Mouse (Mus musculus): ENCODE data around the gene Oas1g.
"Not testable (repeated sequence)": the region's sequence is repeated elsewhere in the genome, so short reads cannot be mapped to it uniquely, and the experiment has no call there.

Gene Oas1g

GRCm38 (mm10) chr5:120890991-120891390, 3.6 kb upstream of the Oas1g start:
- no peak for DNase-seq (ENCODE audit: extremely low read depth, low read depth, low spot score)

DNA sequence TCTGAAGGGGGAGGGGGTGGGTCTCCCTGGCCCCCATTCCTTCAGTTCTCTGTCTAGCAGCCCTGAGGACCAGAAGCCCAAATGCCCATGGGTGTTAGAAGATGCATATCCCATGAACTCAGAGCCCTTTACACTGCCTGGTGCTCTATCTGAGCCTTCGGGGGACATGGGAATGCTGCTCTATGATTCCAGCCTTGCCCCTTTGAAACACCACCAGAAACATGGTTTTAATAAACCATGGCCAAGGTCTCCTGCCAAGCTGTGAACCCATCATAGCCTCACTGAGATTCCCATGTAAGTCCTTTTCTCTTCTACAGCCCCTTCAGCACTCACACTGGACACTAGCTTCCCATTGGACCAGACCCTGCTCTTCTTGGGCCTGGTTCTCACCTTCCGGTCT, 2.6 kb upstream of the Oas1g start:
- DNase-seq (ENCODE audit: extremely low read depth, low read depth, low spot score) = no peak

DNA sequence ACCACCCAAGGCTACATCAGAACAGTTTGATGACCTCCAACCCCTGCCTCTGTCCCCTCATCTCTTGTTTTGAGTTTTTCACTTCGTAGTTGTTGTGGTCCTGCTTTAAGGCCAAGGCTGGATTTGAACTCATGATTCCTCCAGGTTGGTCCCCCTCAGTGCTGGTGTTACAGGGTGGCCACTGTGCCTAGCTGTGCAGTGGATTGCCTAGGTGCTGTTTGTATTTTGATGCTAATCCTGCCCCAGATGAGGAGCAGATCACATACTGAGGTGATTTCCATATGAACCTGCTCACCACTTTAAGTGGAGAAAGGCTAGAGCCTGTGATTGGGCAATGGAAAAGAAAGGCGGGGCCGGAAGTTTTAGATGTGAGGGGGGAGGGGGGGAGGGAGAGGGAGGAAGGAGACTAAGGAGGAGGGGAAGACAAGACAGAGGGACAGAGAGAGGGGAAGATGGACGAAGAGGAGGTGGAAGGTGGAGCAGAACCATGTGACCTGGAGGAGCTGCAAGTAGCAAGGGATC, 942 bp upstream of the Oas1g start:
- not testable (repeated sequence) for DNase-seq (ENCODE audit: extremely low read depth, low read depth, low spot score)

DNA sequence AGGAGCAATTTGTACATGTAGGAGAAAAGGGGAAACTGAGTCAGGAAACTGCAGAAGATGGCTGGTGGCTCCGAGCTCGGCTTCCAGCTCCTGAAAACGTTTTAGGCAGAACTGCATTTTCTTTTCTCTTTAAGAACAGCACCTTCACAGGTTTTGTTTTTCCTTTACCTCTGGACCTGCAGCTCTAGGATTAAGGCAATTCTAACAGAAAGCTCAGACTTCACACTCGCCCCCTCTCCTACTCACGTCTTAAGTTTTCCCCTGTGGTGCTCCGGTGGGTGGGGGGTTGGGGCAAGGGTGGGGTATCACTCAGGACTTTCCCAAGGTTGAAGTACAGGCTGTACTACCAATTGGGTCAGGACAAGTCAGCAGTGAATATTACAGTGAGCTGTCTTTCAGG, 418 bp upstream of the Oas1g start:
- DNase-seq (ENCODE audit: extremely low read depth, low read depth, low spot score) = no peak

DNA sequence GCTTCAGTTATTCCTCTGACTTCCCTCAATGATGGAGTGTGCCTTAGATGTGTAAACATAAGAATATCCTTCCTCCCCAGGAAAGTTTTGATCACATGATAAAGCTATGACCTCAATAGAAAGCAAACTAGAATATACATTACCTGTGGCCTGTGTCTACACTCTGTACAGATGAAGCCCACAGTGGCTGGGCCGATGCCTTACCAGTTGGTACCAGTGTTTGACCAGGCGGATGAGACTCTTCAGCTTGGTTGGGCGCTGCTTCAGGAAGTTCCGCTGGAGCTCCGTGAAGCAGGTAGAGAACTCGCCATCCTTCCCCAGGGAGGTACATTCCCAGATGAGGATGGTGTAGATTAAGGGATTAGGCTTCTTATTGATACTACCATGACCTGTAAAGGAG, 5.7 kb downstream of the Oas1g start:
- not testable (repeated sequence) for DNase-seq (ENCODE audit: extremely low read depth, low read depth, low spot score)

DNA sequence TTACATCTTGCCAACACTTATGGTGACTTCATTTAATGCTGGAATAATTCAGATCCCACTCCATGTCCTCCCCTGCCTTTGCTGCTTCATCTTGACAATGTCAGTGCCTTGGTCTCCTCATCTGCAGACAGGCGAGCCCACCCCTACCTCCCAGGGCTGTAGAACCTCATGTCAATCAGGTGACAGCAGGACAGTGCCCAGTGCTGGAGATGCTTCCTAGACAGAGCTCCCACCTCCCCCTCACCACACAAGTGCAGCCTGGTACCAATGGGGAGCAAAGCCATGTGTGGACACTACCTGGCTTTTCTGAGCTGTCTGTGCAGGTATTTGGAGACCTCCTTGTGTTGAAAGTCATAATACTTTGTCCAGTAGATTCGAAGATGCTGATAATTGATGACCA, 8.6 kb downstream of the Oas1g start:
- not testable (repeated sequence) for DNase-seq (ENCODE audit: extremely low read depth, low read depth, low spot score)

- DNase-seq (ENCODE audit: extremely low read depth, low read depth, low spot score) = not testable (repeated sequence)
Measured at GRCm38 (mm10) chr5:120877407-120877806, 10.0 kb downstream of the Oas1g start.

GRCm38 (mm10) chr5:120876839-120877238, 10.6 kb downstream of the Oas1g start:
- DNase-seq (ENCODE audit: extremely low read depth, low read depth, low spot score) = not testable (repeated sequence)

- no peak for DNase-seq (ENCODE audit: extremely low read depth, low read depth, low spot score)
Measured at GRCm38 (mm10) chr5:120871469-120871868, 15.9 kb downstream of the Oas1g start.

DNA sequence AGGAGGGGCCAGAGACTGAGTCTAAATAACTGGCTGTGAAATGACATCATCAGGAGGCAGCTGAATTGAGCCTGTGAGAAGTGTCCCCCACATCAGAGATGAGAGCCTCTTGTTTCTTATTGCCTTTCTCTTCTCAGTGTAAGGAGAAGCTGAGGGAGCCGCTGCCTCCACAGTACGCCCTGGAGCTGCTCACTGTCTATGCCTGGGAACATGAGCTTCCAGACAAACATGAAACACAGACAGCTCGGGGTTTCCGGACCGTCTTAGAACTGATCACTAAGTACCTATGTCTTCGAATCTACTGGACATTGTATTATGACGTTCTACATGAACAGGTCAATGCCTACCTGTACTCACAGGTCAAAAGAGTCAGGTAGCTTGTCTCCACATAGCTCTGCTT, 16.6 kb downstream of the Oas1g start:
- no peak for DNase-seq (ENCODE audit: extremely low read depth, low read depth, low spot score)

- no peak for DNase-seq (ENCODE audit: extremely low read depth, low read depth, low spot score)
Measured at GRCm38 (mm10) chr5:120870081-120870480, 17.3 kb downstream of the Oas1g start.

GRCm38 (mm10) chr5:120869436-120870015, 17.9 kb downstream of the Oas1g start:
- no peak for DNase-seq (ENCODE audit: extremely low read depth, low read depth, low spot score)

DNA sequence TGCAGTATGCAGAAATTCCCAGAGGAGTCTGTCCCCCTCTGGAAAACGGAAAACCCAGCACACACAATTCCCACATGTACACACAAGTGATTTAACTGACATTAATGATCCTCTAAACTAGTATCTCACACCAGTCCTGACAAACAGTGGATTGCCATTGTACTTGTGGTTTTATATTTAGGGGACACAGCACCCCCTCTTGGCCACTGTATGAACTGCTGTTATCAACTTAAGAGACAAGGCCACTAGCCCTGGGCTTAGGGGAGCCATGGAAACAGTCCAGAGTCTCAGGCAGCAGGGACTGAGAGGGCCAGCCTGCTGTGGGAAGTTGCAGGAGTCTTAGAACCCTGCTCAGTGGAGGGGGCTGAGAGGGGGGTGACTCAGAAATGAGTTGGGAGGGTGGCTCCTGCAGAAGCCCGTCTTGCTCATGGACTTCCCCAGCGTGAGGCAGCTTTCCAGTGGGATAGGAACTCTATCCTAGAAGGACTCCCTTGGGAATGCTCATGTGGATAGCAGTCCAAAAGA, 22.0 kb downstream of the Oas1g start:
- no peak for DNase-seq (ENCODE audit: extremely low read depth, low read depth, low spot score)

DNA sequence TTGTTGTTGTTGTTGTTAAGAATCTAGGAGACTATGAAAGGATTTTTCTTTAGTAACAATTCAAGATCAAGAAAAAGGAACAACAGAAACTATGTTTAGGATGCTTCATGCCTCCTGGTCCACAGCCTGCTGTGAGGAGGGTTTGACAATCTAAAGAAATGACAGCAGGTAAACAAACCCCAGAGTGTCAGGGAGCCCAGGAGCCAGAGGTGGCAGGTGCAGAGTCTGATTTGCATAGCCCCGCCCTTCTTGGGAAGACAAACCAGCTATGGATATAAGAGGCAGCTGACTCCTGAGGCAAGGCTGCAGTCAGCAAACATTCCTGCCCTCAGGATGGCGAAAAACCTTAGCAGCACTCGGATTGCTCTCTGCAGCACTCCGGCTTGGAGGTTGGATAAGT, 26.3 kb downstream of the Oas1g start, which contains the start of gene Oas1h:
Gene Oas1h (plus strand): TSS at position 301 of the 400 bp plus-strand sequence.
- no peak for DNase-seq (ENCODE audit: extremely low read depth, low read depth, low spot score)

GRCm38 (mm10) chr5:120859241-120859640, 28.2 kb downstream of the Oas1g start:
- no peak for DNase-seq (ENCODE audit: extremely low read depth, low read depth, low spot score)

DNA sequence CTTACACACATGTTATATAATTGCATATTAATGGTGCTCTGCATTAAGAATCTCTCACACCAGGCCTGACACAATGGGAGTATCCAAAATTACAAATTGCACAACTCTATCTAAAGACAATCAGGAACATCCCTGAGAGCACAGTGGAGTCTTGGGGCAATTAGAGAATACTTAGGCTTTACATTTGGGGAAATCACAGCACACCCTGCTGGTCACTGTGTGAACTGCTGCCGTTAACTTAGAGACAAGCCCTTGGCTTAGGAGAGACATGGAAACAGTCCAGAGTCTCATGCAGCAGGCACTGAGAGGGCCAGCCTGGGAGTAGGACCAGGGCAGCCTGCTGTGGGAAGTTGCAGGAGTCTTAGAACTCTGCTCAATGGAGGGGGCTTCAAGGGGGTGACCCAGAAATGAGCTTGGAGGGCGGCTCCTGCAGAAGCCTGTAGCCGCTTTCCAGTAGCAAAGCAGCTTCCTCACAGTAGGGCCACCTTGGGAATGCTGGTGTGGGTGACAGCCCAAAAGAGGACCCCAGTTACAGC, 37.7 kb downstream of the Oas1g start:
- DNase-seq (ENCODE audit: extremely low read depth, low read depth, low spot score) = peak; percentile 63

DNA sequence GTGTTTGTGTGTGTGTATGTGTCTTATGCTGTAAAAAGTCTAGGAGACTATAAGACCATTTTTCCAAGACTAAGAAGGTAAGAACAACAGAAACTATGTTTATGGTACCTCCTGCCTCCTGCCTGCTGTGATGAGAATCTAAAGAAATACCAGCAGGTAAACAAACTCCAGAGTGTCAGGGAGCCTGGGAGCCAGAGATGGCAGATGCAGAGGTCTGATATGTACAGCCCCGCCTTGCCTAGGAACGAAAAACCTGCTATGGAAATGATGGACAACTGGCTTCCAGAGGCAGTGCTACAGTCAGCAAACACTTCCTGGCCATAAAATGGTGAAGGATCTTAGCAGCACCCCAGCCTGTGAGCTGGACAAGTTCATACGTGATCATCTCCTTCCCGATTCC, 40.3 kb downstream of the Oas1g start, which contains the start of gene Oas1f:
Gene Oas1f (plus strand): TSS at position 301 of the 400 bp plus-strand sequence.
- DNase-seq (ENCODE audit: extremely low read depth, low read depth, low spot score) = no peak

GRCm38 (mm10) chr5:120844713-120845112, 42.7 kb downstream of the Oas1g start:
- peak; percentile 97 for DNase-seq (ENCODE audit: extremely low read depth, low read depth, low spot score)

- no peak for DNase-seq (ENCODE audit: extremely low read depth, low read depth, low spot score)
Measured at GRCm38 (mm10) chr5:120836731-120837585, 50.5 kb downstream of the Oas1g start.

GRCm38 (mm10) chr5:120833335-120834280, 53.8 kb downstream of the Oas1g start:
- no peak for DNase-seq (ENCODE audit: extremely low read depth, low read depth, low spot score)

Data from fat pad, adult 2 months (tissue).